Mouse (Mus musculus): ENCODE data around the gene Wdr24.

DNA sequence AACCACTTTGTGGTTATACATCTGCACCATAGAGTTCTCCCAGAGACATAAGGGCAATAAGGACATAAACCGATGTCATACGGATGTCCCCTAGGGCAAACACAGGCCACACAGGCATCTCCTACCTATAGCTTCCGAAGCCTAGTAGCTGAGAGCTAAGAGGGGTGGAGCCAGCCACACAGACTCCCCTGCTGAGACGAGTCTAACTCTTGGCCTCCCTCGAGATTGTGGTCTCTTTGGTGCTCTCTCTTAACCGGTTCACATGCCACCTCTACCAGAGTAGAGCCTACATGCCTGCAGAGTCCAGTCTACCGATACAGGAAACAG is 44.0 kb downstream of the Wdr24 start:
- TF ChIP-seq POLR2A (IDR thresholded peaks at IDR 0.05; ENCODE audit: borderline replicate concordance, extremely low read depth, low read depth, low read length) (no peak), CTCF (IDR thresholded peaks at IDR 0.05; ENCODE audit: insufficient read depth, low read length) (no peak)
